Mouse (Mus musculus) stomach, adult 2 months (tissue): ENCODE results near the gene Kif19a. TPM values are rescaled to one million over a fixed set of nuclear protein-coding genes. Genes with fewer than 3 reads are reported as not detected.

ENCODE experiments used
- polyA plus RNA-seq: library from polyadenylated mRNA; depleted of rRNA; stranded (reverse); fragments of >200 nt; gene quantifications from 2 replicates; pipeline ENCODE4 v1.2.3, GENCODE M21; 2012; rRNA removed

Gene Kif19a
- 0.52 and 1.1 TPM in 2 replicates for polyA plus RNA-seq

DNA sequence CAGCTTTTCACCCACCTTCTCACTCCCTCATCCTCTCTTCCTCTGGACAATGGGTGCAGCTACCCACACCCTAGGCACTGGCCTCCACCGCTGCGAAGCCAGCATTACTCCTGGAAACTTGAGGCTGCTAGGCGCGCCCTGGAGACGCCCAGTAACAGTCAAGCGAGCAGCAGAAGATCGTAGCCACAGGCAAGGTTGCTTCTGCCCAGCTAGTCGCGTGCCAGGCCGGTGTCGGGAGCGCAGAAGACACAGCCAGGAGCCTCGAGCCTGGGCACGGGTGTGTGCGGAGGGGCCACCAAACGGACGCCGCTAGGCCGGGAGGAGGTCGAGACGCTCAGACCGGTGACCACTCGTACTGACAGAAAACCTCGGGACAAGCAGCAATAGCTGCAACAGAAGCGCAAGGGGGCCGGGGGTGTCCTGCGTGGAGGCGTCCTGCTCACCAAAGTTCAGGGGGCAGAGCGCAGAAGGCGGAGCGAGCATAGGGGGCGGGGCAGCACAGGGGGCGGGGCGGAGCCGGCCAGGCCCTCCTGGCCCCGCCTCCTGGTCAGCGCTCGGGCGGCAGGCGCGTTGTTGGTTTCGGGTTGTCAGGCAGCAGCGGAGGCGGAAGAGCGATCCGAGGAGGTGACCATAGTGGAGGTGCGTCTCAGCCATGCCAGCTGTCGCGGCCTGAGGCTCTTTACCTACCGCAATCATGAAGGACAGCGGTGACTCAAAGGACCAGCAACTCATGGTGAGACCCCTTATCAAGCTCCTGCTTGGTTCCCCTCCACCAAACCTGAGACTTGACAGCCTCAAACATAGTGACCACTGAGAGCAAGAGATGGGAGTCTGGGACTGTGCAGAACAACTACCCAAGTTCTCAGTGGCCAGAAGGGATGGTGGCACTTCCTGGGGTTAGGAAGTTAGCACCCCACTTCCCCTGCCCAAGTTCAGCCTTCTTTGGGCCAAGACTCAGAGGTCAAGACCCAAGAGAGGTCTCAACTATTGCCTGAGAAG lies at the start of gene Kif19a:
Gene Kif19a (plus strand): TSS at position 569 of the 999 bp plus-strand sequence.

DNA sequence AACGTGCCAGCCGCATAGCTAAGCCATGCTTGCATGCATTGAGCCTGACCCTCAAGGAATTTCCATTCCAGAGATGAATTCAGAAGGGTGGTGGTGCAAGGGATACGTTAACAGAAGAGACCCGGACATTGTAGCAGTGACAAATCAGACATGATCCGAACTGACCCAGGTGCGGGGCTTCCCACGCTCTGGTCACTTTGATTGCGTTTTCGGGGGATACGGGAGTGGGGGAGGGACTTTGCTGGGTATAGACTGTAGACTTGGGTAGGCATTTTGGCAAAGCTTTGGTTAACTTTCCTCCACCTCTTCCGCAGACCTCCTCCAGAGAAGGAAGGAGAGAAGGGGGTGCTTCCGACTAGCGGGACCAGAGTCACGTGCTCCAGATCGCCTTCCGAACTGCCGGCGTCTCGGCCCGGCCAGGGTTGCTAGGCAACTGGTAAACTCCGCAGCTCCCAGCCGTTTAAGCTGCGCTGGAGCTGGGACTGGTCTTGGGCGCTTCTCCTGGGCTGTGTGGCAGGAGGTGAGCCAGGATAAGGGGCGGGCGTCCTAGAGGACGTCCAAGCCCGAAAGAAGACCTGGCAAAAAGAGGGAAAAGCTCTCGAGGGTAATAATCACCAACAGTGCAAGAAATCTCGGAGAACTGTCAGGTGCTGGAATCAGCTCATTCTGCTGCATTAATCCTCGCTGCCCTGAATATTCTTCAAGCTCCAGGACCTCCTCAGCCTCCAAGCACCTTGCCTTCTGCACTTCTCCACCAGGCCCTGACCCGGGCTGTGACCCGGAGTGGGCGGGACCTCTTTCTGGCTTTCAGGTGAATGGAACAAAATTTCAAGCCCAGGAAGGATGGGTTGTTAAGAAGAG lies 38.0 kb upstream of the Kif19a start, which contains the start of gene Dnaic2:
Gene Dnaic2 (plus strand): TSS at position 444 of the 861 bp plus-strand sequence.

DNA sequence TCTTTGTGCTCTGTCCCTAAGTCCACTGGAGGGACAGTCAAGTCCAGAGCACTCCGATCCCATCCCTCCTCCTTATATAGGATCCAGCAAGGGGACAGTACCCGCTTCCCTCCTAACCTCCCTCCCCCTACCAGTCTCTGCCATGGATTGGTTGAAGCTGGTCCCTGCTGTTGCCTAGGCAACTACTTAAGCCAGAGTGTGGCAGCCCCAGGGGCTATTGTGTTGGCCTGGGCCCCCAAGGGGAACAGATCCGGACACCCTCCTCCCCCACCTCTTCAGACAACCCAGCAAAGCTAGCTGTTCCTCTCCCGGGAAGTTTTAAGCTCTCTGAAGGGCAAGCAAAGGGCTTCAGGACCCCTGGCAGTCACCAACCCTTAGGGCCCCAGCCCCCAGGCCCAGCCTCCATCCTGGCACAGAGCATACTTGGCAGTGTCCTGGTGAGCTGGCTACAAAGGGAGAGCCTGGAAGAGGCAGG lies 30.7 kb downstream of the Kif19a start, which contains the start of gene Btbd17:
Gene Btbd17 (minus strand): TSS at position 98 of the 475 bp plus-strand sequence.

DNA sequence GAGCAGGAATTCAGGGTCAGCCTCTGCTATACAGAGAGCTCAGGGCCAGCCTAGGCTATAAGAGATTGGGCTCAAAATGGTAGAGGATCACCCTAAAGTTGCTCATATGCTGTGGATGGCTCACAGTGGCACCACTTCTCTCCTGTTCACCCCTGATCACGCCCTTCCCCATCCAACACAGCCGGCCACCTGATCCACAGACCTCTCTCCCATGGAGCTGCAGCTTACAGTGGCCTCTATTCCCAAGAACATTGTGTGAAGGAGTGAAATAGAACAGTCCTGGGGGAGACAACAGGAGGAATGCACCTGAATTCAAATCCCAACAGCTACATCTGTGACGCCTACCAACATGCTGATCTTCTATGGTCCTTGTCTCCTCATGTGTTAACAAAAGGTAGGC lies 33.4 kb downstream of the Kif19a start, which contains the start of gene Gpr142:
Gene Gpr142 (plus strand): TSS at position 301 of the 400 bp plus-strand sequence.

Other genes starting within 250 kb of the Kif19a start
- gene Rpl38, start 96.9 kb upstream of the Kif19a start, polyA plus RNA-seq = 34.7 and 50.3 TPM in 2 replicates
- gene Ttyh2, start 90.0 kb upstream of the Kif19a start, polyA plus RNA-seq = 9.7 and 10.4 TPM in 2 replicates
- 0.16 and 0.31 TPM in 2 replicates for gene Dnaic2, start 38.0 kb upstream of the Kif19a start, polyA plus RNA-seq
- gene Btbd17, start 30.6 kb downstream of the Kif19a start, polyA plus RNA-seq = 0.78 and 2.2 TPM in 2 replicates
- 0.23 and 0.43 TPM in 2 replicates for gene Gpr142, start 33.5 kb downstream of the Kif19a start, polyA plus RNA-seq
- 5.8 and 8.1 TPM in 2 replicates for gene Gprc5c, start 85.8 kb downstream of the Kif19a start, polyA plus RNA-seq
- 0.24 and 0.39 TPM in 2 replicates for gene Cd300a, start 124.7 kb downstream of the Kif19a start, polyA plus RNA-seq
- 0.58 and 0.64 TPM in 2 replicates for gene Cd300lb, start 169.0 kb downstream of the Kif19a start, polyA plus RNA-seq
- 0.26 and 0.32 TPM in 2 replicates for gene Cd300c, start 203.8 kb downstream of the Kif19a start, polyA plus RNA-seq
- 0.34 and 0.44 TPM in 2 replicates for gene Cd300ld, start 224.5 kb downstream of the Kif19a start, polyA plus RNA-seq
- gene Cd300c2, start 236.5 kb downstream of the Kif19a start, polyA plus RNA-seq = 2.0 and 2.5 TPM in 2 replicates